Mouse (Mus musculus) cortical plate, adult 2 months (tissue): ENCODE data around the gene Stard3. TPM values are rescaled to one million over a fixed set of nuclear protein-coding genes. Genes with fewer than 3 reads are reported as not detected.

ENCODE experiments used
- H3K27ac ChIP-seq: fragments of 200-500 bp; 2 replicates; pipeline ENCODE4 v1.5.1; 2012; ENCODE audit warnings: low read length, control low read depth, inconsistent platforms; ENCODE audit not compliant: insufficient read depth
- H3K4me1 ChIP-seq: fragments of 200-500 bp; 2 replicates; pipeline ENCODE4 v1.6.1; 2011; ENCODE audit warnings: low read length; ENCODE audit not compliant: control insufficient read depth, insufficient read depth
- H3K4me3 ChIP-seq: fragments of 200-500 bp; 2 replicates; pipeline ENCODE4 v1.5.1; 2011; ENCODE audit warnings: mild to moderate bottlenecking, low read length, control low read depth; ENCODE audit not compliant: insufficient read depth
- CTCF ChIP-seq: fragments of 200-500 bp; IDR thresholded peaks from 2 replicates; pipeline ENCODE4 v1.5.1; 2011; ENCODE audit warnings: mild to moderate bottlenecking, control low read depth, low read length; ENCODE audit not compliant: insufficient read depth; ENCODE audit errors: extremely low read depth
- POLR2A ChIP-seq: fragments of 200-500 bp; IDR thresholded peaks from 2 replicates; pipeline ENCODE4 v1.6.1; 2011; ENCODE audit warnings: mild to moderate bottlenecking, low read length, control low read depth; ENCODE audit not compliant: insufficient read depth; ENCODE audit errors: extremely low read depth
- polyA plus RNA-seq: library from polyadenylated mRNA; depleted of rRNA; stranded (reverse); fragments of >200 nt; gene quantifications from 2 replicates; pipeline ENCODE4 v1.2.3, GENCODE M21; 2012

Gene Stard3
- polyA plus RNA-seq, 1 experiment = 70.8 TPM

GRCm38 (mm10) chr11:98333981-98334741 is 24.0 kb upstream of the Stard3 start:
- TF ChIP-seq POLR2A (no peak), CTCF (no peak)
- H3K27ac ChIP-seq = peak overlapping the region; percentile 87
- H3K4me1 ChIP-seq = peaks cover 2% of the 10 kb centered on the region; the same call in 1 of the 2 replicates
- peak overlapping the region; percentile 33 for H3K4me3 ChIP-seq

GRCm38 (mm10) chr11:98335250-98335649 is 22.9 kb upstream of the Stard3 start:
- no peak for TF ChIP-seq POLR2A
- no peak overlapping the region for H3K4me3 ChIP-seq
- peaks cover 2% of the 10 kb centered on the region; the same call in 1 of the 2 replicates for H3K4me1 ChIP-seq
- H3K27ac ChIP-seq = no peak overlapping the region

GRCm38 (mm10) chr11:98336245-98337107 is 21.7 kb upstream of the Stard3 start:
- no peak overlapping the region for H3K4me3 ChIP-seq
- peaks cover 2% of the 10 kb centered on the region; the same call in 1 of the 2 replicates for H3K4me1 ChIP-seq
- no peak for TF ChIP-seq POLR2A
- peak; percentile 36; the same call in 1 of the 2 replicates for TF ChIP-seq CTCF
- H3K27ac ChIP-seq = no peak overlapping the region

DNA sequence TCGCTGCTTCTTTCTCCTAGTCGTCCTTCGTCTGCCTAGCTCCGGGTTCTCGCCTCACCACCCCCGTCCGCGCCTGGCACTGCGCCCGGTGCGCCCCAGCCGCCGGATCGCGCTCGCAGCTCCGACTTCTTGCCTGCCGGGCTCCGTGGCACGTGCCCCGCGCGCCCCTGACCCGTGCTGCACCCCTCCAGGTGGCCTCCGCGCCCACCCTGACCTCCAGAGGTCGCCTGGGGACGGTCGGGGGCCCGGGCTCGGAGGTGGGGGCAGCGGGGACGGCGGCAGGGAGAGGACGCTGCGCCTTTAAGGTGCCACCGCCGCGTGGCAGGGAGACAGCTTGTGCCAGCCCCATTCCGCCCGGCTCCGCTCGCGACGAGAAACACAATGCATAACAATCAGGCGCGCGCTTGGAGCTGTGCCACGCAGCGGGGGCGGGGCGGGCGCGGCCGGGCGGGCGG is 19.6 kb upstream of the Stard3 start:
- TF ChIP-seq CTCF = no peak
- no peak for TF ChIP-seq POLR2A
- H3K4me3 ChIP-seq = peak overlapping the region; percentile 33
- peaks cover 2% of the 10 kb centered on the region; the same call in 1 of the 2 replicates for H3K4me1 ChIP-seq
- peak overlapping the region; percentile 74; the same call in 1 of the 2 replicates for H3K27ac ChIP-seq

DNA sequence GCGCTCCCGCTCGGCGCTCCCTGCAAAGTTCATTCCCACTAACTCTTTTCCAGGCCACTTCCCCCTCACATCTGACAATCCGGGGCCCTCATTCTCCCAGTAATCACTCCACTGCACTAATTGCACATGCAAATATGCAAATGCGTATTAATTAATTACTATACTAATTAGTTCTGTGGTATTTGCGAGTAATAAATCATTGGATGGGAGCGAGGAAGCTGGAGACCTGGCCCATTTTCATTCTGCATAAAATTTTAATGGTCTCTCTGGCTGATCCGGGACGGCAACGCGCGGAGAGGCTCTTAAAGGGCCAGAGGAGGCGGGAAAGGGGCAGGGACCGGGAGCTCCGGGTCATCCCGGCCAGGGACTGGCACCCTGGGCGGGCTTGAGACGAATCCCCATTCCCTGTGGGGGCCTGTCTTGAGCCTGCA is 19.1 kb upstream of the Stard3 start:
- TF ChIP-seq POLR2A (no peak), CTCF (no peak)
- no peak overlapping the region for H3K27ac ChIP-seq
- H3K4me3 ChIP-seq = peak overlapping the region; percentile 33
- peaks cover 2% of the 10 kb centered on the region; the same call in 1 of the 2 replicates for H3K4me1 ChIP-seq

- Histone ChIP-seq H3K27ac (no peak overlapping the region), H3K4me3 (no peak overlapping the region), H3K4me1 (no peaks in the 10 kb centered on the region; the same call in 1 of the 2 replicates)
- no peak for TF ChIP-seq POLR2A
- no peak for TF ChIP-seq CTCF
Observed at GRCm38 (mm10) chr11:98339679-98340287, 18.4 kb upstream of the Stard3 start.

- H3K4me3 ChIP-seq = no peak overlapping the region
- TF ChIP-seq CTCF (no peak), POLR2A (no peak)
Observed at GRCm38 (mm10) chr11:98340597-98340996, 17.6 kb upstream of the Stard3 start.

DNA sequence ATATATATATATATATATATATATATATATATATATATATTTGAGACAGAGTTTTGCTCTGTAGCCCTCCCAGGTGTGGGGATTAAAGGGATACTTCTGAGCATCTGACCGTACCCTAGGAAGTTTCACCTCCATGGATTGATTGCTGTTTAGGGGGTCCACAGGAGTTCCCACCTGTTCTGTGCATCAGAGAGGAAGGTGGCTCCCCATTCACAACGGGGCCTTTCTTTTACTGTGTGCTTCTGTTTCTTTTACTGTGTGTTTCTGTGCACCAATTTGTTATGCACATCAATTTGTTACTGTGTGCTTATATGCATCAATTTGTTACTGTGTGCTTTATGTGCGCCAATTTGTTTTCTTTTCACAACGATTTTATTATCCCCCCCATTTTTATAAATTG is 17.0 kb upstream of the Stard3 start:
- TF ChIP-seq CTCF (no peak), POLR2A (no peak)
- Histone ChIP-seq H3K4me3 (no peak overlapping the region), H3K27ac (no peak overlapping the region), H3K4me1 (no peaks in the 10 kb centered on the region; the same call in 1 of the 2 replicates)

More at GRCm38 (mm10) chr11:98340597-98340996, 17.6 kb upstream of the Stard3 start:
- Histone ChIP-seq H3K27ac (no peak overlapping the region), H3K4me1 (no peaks in the 10 kb centered on the region; the same call in 1 of the 2 replicates)
